Mouse (Mus musculus): ENCODE results near the gene Mbip.

The Mbip gene

DNA sequence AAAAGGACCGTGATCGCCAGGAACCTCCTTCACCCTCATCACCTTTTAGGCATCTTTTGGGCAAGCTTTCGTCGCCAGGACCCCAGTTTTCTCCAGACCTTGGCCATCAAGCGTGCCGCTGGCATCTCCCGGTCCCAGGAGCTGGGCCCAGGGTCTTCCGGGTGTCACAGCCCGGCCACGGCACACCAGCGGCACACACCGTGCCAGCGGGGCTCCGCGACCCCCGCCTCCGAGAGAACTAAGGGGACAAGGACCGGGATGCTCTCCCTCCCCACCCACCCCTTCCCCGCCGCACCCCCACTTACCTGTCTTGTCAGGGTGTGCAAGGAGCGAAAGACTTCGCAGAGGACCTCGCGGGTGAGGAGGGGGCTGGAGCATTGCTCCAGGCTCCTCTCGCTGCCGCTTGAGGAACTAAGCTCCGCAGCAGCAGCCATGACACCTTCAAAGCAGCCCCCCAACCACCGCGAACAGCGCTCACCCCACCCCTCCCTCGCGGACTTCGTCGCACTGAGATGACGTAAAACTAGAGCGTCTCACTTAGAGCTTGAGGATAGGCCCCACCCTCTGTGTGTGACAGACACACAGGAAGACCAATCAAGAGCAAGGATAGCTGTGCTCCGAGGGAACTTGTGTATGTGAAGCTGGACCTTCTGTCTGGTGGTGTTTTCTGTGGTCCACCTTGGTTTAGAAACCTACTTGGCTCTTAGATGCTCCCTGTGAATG lies at the start of gene Mbip:
TSS of gene Mbip (minus strand) at position 528 of the 723 bp plus-strand sequence.
- DNase-seq (ENCODE audit: low spot score), result peak; percentile 88

DNA sequence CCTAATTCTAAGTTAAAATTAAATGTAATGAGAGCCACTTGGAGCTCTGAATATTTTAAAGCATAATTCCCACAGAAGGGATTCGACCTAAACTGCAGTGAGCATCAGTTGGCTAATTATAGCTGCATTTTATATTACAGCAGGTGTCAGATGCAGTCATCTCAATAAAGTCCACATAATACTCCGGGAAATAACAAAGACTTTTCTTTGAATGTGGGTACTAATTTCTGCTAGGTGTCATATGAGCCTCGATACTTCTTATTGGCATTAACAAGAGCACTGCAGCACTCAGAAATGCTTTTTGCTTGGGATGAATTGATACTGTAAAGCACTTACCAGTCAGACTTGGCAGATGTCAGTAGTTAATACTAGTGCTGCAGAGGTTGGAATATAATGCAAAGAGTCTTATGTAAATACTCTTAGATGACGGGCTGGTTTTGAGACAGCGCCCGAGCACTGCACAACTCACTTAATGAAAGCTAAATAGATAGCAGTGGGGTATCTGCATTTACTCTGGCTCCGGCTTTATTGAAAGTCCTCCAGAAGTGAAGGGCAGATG lies 42.0 kb upstream of the Mbip start:
- no peak for DNase-seq (ENCODE audit: low spot score)

DNA sequence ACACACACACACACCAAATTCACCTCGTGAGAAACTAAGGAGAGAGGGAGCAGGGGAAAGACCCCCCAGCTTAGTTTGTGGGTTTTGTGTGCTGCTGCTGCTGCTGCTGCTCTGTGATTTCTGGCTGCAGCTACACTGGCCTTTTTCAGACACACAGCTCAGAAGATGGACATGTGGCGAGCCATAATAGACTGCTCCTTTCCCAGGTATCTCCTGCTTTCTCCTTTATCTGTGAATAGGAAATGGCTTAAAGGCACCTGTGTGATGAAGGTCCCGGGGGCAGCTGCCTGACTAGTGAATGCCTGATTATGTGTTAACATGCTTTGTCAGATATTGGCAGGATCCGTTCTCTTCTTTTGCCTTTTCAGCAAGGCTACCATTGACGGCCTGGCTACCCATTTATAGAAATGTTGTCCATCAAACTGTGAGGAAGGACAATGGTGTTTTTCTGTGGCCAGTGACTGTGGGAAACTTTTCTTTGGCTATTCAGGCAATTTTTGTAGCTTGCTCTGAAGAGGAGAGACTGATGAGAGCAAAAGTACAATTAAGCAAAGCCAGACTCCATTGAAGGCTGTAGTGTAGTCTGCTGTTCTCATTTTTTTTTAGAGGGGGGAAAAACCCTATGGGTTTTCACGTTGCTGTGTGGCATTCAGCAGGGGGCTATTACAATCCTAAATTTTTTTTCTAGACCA lies 41.4 kb upstream of the Mbip start:
- DNase-seq (ENCODE audit: low spot score), result no peak

DNA sequence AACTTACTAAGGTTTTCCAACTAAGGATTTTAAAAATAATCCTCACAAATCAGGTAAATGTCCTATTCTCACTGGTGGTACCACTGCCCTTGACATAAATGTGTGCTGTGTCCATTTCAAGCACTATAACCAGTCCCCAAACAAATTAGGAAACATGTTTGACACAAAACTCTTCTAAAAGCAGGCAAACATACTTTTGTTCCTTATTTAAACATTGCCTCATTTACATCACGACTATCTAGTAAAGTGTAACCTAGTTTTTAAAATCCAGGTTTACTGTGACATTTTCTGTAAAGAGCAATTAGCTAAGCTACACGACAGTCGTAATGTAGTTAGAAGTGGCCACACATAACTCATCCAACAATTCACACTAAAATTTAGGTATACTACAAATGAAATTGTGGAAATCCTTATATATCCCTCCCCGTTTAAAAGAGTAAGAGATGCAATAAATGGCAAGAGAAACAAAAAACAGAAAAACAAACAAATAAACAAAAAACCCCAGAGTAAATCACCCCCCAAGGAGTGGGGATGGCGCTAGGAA lies 851 bp downstream of the Mbip start:
- no peak for DNase-seq (ENCODE audit: low spot score)

DNA sequence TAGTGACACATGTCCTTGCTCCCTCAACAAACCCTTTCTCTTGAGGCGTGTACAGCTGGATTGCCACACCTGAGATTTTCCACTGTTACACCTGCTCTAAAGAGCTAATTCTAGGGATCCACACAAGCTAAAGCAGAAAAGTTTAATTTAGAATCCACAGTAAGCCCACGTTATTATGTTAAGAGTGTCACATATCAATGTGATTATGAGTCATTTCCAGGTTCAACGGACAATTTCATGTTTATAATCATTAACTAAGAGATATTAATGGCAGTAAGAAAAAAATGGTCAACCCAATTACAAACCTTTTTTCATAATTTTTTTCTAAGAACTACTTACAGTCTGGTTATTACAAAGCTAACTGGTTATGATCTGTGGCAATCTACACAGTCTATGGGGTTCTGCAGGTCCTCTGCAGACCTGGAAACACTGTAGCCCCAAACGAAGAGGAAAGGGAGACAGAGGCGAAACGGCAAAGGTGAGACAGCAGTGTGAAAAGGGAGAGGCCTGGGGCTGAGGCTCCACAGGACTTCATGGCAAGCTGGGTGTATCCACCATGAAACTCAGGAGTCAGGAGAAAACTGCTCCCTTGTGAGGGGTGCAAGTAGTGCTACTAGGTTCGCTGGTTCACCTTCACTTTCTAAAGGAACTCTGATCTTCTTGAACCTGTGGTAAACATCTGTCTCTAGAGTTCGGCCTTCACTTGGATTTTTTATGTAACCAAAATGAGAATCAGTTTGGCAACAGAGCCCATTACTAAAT lies 6.2 kb downstream of the Mbip start:
- DNase-seq (ENCODE audit: low spot score), result no peak

DNA sequence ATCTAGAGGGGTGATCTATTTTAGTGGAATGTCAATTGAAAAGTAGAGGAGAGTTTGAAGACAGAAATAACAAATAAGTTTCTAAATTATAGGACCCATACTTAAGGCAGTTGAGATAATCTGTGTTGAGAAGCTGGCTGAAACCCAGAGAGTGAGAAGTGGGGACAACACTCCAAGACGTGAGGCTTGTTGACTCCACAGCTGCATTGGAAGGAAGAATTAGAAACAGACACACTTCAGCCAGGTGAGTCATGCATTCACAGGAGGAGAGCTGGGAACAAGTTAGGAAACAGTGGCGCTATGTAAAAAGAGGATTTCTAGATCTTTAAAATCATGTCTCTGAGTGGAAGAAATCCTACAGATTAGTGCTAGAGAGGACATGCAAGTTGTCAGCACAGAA lies 12.2 kb downstream of the Mbip start:
- DNase-seq (ENCODE audit: low spot score), result no peak

DNA sequence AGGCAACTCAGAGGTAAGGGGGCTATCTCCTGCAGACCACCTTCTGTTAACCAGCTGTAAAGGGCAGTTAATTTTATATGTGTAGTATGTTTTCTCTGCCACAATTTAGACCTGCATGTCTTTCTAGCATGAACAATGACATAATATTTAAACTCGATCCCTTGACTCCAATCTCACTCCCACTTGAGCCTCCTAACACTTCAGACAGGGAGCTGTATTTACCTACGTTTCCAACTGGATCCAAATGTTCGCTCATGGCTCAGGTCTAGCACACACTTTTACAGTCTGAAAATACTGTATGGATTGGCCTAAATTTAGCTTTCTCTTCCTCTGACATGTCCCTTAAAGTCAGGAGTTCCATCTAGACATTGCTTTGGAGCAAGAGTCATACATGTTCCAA lies 13.2 kb downstream of the Mbip start:
- DNase-seq (ENCODE audit: low spot score), result no peak

DNA sequence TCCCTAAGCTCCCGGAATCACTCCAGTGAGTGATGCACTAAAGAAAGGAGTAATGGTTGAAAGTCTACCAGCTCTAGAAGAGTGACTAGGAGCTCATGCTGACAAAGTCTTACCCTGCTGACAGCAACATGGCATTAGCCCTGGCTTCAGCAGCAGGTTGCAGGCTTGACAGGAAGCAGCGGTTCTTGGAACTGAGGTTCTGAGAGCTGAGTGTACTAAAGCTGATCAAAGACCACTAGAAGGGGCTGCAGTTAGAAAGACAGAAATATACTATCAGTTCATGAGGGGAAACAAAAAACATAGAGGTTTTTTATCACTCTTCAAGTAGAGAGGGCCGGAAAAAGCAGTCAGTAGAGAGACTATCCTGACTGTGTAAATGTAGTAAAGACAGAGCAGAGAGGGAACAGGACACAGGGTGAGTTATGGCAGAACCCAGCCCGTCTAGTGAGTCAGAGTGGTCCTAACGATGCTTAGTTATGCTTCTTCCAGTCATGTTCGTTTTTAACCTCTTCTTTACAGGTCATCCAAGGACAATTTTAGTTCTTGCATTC lies 18.2 kb downstream of the Mbip start:
- no peak for DNase-seq (ENCODE audit: low spot score)

DNA sequence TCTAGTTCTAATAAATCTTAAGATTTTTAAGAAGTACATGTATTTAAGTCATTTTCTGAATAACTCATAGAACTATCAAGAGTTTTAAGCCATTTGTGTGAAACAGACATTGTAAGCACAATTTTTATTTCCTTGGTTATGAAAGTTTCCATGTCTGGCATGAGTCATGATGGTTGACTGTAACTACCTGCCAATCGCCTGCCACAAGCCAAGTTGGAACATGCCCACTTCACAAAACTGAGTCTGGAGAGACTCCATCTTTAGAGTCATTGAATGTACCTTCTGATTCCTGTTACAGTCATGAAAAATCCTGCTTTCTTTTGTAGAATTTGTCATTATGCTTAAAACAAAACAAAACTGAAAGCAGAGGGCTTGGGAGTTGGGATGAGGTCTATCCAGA lies 19.8 kb downstream of the Mbip start:
- no peak for DNase-seq (ENCODE audit: low spot score)

DNA sequence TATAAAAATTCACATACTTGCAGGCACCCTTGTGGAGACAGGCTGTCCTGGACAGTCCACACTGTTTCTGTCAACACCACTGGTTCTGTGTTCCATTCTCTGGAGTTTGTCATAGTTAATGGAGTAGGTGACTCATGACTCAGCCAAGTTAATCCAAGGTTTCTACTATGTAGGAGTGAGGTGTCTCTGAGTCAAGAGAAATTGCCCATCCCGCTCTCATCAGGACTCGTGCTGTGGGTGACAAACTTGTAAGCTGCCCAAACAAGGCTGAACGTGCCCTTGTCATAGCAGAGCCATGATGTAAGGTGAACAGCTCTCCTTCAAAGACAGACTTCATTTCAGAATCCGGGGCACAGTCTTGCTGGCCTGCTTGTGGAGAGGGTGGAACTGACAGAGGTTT lies 26.8 kb downstream of the Mbip start:
- DNase-seq (ENCODE audit: low spot score), result no peak

DNA sequence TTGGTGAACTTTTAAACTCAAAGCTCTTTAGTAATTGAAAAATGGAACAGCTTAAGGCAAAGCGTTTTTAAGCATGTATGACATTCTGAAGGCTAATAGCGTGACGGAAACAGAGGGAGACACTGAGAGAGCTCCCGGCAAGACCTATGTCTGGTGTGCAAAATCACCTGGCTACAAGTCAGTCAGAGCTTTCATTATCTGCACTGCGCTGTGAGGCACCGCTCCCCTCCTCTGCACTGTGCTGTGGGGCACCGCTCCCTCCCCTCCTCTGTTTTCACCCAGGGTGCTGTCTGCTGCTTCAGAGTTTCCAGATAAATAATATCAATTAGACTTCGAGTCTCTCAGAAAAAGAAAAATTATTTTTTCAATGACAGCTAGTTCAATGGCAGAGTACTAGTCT lies 27.6 kb downstream of the Mbip start:
- DNase-seq (ENCODE audit: low spot score), result no peak

DNA sequence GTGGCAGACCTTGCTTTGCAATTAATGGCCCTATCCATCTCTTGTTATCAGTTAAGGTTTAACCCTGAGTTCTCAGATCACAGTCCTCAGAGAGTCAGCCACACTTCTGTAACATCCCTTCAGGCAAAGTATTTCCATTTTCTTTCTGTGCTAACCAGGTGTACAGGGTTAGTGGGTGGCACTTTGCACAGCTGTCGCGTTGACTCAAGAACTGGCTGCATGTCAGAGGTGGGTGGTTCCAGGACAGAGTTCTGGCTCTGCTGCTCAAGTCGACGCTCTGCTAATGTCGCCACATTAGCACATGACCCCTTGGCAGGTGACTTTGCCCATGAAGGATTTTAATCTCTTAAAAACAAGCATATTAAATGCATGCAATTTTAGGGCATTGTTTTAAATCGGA lies 39.9 kb downstream of the Mbip start:
- DNase-seq (ENCODE audit: low spot score), result no peak

DNA sequence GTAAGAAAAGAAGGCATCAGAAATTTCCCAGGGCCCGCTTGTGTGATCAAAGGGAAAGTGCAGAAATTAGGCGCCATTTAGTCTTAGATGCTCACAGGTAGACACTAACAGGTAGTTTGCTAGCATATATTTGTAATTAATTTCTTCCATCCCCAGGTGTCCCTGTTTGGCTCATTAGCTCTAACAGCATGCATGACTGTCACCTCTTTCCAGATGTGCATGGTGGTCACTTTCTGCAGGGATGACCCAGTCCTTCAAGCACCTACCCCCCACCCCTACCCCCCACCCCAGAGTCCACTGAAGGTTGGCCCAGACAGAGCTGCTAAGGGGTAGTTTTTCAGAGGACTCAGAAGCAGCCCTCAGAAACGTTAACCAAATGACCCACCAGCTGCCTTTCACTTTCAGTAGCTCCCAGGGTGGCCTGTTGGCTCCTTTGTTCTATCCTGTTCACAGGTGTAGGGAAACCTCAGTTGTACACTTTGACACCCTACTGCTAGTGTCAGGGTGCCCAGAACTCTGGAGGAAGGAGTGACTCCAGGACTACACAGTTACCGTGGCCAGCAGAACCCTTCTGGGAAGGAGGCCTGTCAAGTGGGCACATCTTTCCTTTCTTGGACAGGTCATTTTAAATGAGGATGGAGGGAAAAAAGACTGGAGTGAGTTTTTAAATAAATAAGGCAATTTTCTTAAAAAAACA lies 43.2 kb downstream of the Mbip start:
- DNase-seq (ENCODE audit: low spot score), result no peak

DNA sequence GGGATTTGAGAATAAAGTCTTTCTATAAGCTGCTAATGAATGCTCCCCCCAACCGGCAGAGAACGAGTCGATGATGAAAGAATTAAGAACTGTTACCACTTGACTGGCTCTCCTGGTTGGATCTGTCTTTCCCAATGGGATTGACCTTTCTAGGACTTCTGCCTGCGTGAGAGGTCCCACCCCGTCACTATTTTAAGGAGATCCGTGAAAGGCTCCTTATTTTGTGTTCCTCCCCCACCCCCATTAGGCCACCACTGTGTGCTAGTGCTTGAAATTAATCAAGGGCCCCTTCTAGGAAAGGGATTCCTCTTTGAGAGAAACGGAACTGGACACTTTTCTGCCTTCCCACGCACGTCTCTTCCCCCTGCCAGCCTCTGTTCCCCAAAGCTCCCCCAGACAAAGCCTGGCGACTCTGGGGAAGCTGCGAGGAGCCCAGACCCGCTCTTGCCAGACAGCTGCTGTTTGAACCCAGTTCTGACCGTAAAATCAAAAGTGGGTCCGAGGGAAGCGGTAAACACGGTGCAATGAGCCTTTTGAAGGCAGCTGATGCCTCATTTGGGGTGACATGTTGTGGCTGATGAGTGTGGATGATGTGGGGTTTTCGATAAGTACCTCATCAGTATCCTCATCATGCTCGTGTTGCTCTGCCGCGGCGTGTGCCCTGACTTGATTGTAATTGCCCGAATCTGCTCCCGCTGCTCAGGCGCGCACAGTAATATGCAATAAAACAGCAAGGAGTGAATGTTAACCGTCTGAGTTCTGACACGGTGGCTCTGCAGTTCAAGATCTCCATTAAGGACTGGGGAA lies 44.0 kb downstream of the Mbip start:
- no peak for DNase-seq (ENCODE audit: low spot score)

DNA sequence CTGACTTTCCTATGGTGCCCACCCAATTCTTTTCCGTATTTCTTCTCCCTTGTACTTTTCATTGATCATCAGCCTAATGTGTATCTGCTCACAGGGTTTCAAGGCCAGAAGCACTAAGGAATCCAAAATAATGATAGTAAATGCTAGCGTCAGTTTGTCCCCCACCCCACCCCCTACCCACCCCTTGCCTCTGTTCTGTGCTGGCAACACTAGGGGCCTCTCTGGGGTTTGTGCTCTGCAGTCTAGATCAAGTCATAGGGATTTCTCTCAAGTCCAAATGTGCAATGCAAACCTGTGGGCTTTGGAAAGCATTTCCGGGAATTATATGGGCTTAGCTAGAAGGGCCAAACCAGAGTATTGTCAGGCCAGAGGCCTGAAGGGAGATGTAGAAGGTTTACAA lies 46.1 kb downstream of the Mbip start:
- DNase-seq (ENCODE audit: low spot score), result no peak

DNA sequence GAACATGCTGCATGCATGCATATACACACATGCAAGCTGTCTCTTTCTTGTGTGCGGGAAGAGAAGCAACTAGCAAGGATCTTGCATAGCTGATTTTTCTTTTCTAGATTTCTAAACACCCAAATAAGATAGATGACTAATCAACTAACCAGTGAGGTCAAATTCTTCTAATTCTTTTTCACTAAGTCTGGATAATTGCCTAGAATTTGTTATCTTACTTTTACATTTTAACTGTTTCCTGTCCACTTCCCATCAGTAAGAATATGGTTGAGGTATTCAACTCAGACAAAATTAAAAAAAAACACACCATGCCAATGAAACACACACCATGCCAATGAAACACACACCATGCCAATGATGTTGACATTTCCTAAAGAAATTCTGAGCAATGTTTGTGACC lies 46.8 kb downstream of the Mbip start:
- DNase-seq (ENCODE audit: low spot score), result no peak

DNA sequence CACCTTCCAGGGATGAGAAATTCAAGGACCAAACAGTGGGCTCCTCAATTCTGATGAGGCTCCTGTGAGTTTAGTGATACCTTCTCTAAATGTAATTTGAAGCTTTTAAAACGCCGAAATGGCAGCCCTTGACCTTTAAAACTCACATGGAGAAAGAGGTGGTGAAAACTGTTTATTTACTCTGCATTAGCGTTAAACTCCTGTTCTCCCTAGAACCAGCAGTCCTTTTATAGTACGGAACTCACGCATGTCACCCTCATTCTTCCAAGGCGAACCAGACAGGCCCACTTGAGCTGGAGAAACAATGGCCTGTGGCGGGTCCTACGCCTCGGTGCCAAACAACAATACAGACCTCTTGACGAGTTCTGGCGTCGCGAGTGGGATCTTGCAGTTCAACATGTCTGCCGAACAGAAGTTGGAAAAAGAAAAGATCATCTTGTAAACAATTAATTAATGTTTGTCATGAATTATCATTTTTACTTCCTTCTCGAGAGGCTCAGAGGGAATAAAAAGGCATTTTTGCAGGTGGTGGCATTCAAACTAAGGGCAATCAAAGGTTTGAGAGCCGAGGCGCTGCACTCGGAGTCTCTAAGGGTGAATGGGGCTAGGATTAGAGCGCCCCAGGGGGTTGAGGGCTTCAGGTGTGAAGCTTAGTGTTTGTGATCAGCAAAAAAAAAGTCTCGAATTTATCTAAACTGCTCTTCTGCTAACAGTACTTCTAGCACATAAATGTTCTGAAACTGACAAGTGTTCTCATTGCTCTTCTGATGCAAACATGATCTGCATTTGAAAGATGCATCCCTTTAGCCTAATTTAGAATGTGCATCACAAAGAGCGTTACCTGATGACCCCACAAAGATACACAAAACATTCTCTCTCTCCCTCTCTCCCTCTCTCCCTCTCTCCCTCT lies 47.5 kb downstream of the Mbip start:
- no peak for DNase-seq (ENCODE audit: low spot score)

DNA sequence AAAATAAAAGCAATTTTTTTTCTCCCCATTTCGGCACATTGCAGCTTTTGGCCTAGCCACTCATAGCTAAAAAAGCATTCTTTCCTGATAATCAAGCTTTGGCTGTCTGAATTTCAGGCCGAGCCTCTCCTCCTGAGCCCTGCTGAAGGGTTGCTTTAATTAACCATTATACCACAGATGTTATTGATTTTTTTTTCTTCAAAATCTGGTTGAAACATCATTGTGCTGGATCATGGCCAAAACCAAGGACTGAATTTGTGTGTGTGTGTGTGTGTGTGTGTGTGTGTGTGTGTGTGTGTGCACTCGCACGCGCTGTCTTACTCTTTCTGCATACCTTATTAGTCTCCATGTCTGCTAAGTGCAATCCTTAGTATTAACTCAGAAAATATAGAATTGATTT lies 48.6 kb downstream of the Mbip start:
- no peak for DNase-seq (ENCODE audit: low spot score)

DNA sequence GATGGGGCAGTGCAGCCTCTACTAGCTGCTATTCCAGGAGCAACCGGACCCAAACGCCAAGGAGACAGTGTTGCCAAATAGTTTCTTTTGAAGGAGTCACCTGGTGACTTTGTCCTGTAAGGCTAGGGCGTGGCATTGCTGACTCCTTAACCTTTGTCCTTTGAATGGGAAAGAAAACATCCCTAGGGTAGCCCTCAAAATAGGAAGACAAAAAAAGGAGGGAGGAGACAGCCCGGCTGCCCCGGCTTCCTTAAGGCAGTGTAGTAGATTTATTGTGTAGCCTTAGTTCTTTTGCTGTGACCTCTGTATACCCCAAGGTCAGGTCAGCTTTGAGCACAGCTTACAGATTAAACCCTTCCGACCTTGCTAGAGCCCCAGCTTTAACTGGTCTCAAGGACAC lies 49.2 kb downstream of the Mbip start:
- DNase-seq (ENCODE audit: low spot score), result no peak

DNA sequence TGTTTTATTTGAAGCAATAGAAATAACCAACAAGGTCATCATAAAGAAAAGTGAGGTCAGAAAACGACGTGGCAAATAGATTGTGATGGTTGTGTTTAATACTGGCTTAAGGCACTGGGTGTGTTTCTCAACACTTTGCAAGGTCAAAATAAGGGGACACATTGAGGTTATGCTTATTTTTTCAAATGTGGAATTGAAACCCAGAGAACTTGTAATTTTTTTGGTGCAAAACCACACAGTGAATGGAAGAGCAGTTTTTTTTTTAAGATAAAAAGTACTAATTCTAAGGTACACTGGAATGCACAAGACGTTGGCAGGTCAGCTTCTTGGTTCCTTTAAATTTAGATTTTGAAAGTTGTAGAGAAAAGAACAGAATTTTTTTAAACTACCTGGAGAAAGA lies 50.5 kb downstream of the Mbip start:
- DNase-seq (ENCODE audit: low spot score), result no peak
